Mouse (Mus musculus): ENCODE measurements around the gene Sf3b3.

GRCm38 (mm10) chr8:110791164-110791563 is 55.4 kb downstream of the Sf3b3 start:
- TF ChIP-seq TCF12 (IDR thresholded peaks at IDR 0.05; ENCODE audit: low read depth, low read length) (no peak), CTCF (IDR thresholded peaks at IDR 0.05 in 2 of 3, conservative IDR thresholded peaks at IDR 0.05 in 1 of 3; ENCODE audit: control insufficient read depth in 1 of 3, insufficient read depth in 1 of 3, low read depth in 2 of 3, low read length in 3 of 3, poor library complexity in 1 of 3, severe bottlenecking in 1 of 3) (no peak), ZNF384 (IDR thresholded peaks at IDR 0.05; ENCODE audit: low read depth, low read length) (no peak), POLR2A (IDR thresholded peaks at IDR 0.05; ENCODE audit: control insufficient read depth in 1 of 2, insufficient read depth in 1 of 2, low read depth in 1 of 2, low read length in 2 of 2, poor library complexity in 1 of 2) (no peak), MYB (IDR thresholded peaks at IDR 0.05; ENCODE audit: low read depth, low read length) (no peak), MYC (IDR thresholded peaks at IDR 0.05; ENCODE audit: low read depth, low read length) (no peak), GATA1 (IDR thresholded peaks at IDR 0.05; ENCODE audit: low read depth, low read length) (no peak), MAX (IDR thresholded peaks at IDR 0.05; ENCODE audit: low read length) (no peak), MEF2A (IDR thresholded peaks at IDR 0.05; ENCODE audit: extremely low read depth, insufficient replicate concordance, low read depth, low read length, poor library complexity, severe bottlenecking) (no peak), CHD2 (IDR thresholded peaks at IDR 0.05; ENCODE audit: low read length) (no peak), EP300 (IDR thresholded peaks at IDR 0.05; ENCODE audit: low read depth in 1 of 2, low read length in 2 of 2) (no peak), ZKSCAN1 (IDR thresholded peaks at IDR 0.05; ENCODE audit: low read depth, low read length) (no peak)
